Mouse (Mus musculus) heart, postnatal 10 days (tissue): Measurements from ENCODE around the gene Clint1. TPM values are rescaled to one million over a fixed set of nuclear protein-coding genes. Genes with fewer than 3 reads are reported as not detected.
A peak's percentile ranks its signal among the peaks of the same experiment; 100 is the strongest.

ENCODE experiments used
- DNase-seq, 2 experiments: peaks; one replicate each; pipeline ENCODE4 v3.0.0; 2021
- intact Hi-C: fragments of 180-260 bp; cut with DNase I; formaldehyde crosslinking; loops from one replicate; pipeline ENCODE4 v1.15.1; 2025
- total RNA-seq, 2 experiments: library from RNA; stranded (reverse); gene quantifications; 2 replicates each; pipeline ENCODE4 v1.2.3; 2021

The Clint1 gene
- total RNA-seq, 2 experiments from 2014 or later, result 44.6 to 45.7 TPM

DNA sequence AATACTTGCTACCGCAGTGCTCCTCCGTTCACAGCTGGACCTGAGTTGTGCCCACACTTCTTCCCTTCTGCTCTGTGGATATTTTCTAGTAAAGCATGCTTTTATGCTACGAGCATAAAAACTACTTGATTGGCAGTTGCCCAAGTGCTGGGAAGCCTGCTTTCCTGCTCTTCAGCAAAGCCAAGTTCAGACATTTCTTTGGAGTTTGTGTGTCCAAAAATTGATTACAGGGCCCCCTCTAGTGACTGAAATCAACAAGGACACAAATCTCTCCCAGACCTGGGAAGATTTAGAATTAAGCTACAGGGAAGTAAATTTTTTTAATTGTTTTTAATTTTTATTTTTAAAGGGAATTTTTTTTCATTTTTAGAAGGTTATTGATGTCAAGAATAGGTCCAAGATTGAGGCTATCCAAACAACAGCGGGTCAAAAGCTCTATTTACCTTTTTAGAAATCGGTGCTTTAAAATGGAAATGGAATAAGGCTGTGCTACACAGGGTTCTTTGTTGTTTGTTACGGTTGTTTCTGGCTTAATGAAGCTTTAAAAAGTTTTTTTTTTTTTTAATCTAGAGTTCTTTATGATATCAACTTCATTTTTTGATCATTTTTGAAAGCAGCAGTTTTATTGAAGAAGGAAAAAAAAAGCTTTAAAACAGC is 29.3 kb downstream of the Clint1 start:
- peak; percentile 75 to 79 for DNase-seq
- intact Hi-C loops, result loop anchor here (2.0 to 5.0 kb wide), 4 partner anchors 28 to 1269 kb away; partner anchors contain the start of gene Clint1

DNA sequence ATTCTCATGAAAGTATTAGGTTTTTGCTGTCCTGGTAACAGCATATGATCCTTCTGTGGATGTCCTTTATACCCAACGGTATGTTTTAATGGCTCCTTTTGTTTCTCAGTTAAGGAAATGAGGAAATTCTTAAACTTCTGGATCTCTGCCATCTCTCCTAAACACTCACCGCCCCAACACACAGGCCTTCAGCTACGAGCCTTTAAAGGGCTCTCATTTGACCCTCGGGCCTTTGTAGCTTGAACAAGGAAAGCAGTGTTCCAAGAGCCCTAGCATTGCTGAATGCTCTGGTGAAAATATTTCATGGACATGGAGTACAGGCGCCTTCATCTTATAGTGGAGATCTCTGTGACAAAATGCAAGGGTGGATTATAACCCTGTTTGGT is 29.8 kb downstream of the Clint1 start:
- no peak for DNase-seq
- intact Hi-C loops, result loop anchor here (1.0 to 5.0 kb wide), 6 partner anchors 29 to 1295 kb away; partner anchors contain the start of gene Clint1

DNA sequence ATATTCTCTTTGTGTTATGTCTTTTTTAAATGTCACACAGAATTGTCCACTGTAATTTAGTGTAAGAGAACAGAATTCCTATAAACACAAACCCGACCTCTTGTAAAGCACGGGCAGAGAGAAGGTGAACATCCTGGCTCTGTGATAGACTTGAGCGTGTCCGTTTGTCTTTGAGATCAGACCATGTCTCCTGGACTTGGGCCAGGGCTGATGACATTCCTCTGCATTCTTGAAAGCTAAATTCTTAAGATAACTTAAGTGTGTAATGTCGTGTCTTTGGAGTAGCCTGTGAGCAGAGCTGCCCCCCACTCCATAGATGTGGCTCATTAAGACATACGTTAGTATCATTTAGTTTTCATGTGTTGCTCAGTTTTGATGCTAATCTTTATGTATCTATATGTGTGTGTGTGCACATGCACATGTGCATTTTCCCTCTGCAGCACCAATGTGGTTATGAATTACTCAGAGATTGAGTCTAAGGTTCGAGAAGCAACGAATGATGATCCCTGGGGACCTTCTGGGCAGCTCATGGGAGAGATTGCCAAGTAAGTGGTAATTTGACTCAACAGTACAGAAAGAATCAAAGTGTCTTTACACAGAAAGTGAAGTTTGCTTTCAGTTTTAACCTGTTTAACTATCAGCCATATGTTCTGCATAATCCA is 31.6 kb downstream of the Clint1 start:
- DNase-seq, result no peak
- intact Hi-C loops, result loop anchor here (2.0 to 5.0 kb wide), 4 partner anchors 336 to 1297 kb away; no protein-coding TSS in a partner anchor

DNA sequence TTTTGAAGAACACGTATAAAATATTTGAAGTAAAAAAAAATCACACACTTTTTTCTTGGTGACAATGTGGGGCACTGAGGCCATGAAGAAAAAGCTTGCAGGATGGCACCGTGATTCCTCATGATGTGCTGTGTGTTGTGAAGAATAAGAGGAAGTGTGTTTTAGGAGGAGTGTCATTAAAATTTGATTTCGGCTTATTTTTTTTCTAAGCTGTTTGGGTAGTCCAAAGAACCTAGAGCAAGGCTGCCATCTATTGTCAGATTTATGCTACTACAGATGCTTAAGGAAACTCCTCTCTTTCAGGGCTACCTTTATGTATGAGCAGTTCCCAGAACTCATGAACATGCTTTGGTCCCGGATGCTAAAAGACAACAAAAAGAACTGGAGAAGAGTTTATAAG is 32.2 kb downstream of the Clint1 start:
- peak; percentile 46 to 63 for DNase-seq
- intact Hi-C loops, result loop anchor here (5.0 kb wide), 3 partner anchors 337 to 1272 kb away; no protein-coding TSS in a partner anchor

DNA sequence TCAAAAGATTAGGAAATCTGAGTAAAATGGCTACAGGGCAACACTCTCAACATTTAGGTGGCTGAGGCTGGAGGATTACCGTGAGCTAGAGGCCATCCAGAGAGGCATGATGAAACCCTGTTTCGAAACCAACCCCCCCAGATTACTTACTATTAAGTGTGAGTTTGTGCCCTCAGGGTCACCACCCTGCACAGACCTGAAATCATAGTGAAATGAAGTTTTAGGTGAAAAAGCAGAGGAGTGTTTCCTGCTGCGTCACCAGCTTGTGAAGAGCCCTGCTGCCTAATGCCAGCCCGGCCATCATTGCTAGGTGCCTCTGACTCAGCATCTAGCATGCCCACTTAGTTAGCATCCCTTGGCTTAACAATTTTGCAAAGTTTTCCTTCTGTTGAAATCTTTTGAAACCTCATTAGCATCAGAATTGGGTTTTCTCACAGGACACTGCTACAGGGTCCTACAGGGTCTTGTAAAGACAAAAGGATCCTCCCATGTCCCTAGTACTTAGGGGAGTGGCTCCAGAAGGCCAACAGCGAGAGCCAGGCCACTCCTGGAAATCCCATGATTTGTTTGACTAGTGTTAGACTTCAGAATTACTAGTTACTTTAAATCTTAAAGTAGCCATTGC is 33.9 kb downstream of the Clint1 start:
- intact Hi-C loops, result no loop called here
- DNase-seq, result no peak

DNA sequence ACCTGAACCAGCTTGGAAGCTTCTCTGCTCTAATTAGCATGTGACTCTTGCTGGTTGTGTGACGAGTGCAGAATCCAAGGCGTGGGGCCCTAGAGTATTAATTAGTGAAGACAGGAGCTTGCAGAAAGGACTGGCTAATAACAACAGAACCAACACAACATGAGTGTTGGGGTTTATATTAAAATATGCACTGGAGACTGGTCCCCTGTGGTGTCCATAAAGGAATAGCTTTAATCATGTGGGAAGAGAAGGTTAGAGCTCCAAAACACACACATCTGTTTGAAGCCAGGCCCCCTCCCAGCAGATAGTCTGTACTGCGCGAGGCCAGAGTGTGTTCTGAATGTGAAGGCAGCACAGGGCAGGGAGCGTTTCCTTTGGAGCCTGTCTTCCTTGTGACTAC is 34.7 kb downstream of the Clint1 start:
- intact Hi-C loops, result no loop called here
- DNase-seq, result no peak

DNA sequence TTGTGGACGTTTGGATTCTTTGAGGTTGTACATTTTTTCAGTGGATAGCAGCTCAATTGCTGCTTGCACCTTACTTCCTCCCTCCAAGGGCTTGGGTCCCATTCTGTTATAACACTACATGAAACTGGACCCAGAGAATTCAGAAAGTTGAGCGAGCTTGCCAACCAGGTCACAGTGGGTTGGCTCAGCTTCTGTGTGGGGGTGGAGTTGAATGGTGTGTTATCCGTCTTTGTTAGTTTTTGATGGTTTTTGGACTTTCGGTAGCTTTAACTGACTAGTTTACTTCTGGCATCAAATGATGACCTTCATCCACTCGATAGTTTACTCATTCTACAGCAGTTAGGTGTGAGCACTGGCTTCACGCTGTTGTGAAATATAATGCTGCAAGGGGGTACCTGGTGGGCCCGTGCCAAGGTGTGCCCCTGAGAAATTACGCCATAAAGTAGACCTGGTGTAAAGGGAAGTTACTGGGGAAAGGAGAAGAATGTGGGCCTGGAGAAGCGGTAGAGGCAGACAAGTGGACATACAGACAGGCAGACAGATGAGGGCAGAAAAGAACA is 36.7 kb downstream of the Clint1 start:
- no peak for DNase-seq
- intact Hi-C loops, result no loop called here

DNA sequence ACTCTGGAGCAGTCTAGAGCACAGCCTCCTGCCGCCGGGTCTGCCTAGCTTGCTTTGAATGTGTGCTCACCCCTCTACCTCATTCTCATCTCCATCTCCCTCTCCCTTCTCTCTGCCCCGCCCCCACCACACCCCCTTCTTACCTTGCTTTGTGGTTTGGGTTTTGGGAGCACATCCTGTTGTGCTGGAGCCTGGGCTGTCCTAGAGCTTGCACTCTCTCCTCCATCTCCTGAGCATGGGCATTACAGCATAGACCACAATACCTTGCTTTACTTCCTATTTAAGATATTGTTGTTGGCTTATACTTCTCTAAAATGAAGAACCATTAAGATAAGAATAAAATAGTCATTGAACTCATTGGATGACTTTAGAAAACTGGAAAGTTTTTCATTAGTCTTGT is 38.1 kb downstream of the Clint1 start:
- no peak for DNase-seq
- intact Hi-C loops, result no loop called here

DNA sequence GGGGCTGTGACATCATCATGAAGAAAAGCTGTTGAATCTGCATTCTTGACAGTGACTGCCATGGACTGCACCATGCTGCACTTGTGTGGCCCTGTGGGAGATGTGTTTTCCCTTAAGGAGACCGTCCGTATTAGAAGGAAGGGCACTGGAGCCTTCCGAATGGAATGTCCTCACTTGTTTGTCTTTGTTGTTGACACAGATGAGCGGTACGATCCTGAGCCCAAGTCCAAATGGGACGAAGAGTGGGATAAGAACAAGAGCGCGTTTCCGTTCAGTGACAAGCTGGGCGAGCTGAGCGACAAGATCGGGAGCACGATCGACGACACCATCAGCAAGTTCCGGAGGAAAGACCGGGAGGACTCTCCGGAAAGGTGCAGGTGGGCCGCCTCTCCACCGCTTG is 38.6 kb downstream of the Clint1 start:
- intact Hi-C loops, result no loop called here
- DNase-seq, result no peak

DNA sequence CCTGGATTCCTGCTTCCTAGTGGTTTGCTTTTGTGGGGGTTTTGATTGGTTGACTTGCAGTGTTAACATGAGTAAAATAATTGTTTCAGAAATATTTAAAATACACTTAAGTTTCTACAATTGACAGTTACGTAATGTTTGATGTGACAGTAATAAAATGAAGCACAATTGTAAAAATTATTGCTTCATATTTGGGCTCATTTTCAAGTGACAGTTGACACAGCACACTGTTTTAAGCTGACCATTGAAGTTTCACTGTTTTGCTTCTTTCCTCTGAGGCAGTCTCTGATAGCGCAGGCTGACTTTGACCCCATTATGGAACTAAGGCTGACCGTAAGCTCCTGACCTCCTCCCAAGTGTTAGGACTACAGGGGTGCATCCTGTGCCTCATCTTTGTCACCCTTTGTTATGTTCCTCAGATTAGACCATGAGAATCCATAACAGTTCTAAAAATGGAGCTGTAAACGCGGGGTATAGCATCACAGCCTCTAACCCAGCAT is 41.1 kb downstream of the Clint1 start:
- intact Hi-C loops, result no loop called here
- DNase-seq, result no peak

DNA sequence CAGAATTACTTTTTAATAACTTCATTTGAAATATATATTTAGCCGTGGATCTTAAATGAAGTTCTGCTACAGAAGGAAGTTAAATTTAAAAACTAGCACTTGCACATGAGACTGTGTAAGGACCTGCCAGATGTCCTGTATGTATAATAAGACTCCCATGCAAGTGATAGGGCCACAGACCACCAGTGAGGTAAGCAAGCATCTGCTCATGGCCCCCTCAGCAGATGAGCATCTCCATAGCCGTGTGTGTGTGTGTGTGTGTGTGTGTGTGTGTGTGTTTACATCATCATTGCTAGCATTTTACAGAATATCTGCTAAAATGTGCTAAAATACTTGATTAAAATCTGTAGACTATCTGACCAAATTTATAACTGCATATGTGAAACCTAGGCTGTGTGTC is 45.5 kb downstream of the Clint1 start:
- DNase-seq, result no peak
- intact Hi-C loops, result no loop called here

DNA sequence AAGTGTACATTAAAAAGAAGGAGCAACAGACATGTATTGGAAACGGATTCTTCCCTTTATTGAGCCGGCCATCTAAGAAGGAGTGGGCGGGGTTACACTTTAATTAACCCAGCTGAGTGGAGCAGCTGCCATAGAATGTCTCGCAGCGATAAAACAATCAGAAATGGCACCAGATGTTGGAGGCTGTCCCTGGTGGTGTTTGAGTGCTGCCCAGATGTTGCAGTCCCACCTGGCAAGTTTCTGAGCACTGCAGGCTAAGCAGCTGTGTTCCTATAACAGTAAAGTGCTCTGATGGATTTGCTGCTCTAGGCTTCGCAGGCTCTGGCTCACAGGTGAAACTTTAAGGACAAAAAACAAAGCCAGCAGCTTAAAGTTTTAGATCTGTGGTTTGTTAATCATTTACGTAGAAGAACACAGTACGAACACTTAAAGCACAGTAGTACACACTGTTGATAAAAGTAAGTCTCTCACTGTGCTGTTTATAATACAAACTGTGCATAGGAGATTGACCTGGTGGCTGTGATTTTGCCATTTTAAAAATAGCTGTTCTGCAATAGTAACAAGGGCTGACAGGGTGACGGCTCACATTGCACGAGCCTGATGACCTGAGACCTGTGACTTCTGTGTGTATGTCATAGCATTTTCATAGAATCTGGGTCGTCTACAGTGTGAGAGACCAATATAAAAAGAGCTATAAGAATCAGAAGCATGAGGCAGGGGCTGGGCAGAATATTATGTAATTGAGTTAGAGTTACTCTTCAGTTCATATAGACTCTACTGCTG is 48.6 kb downstream of the Clint1 start:
- DNase-seq, result peak in 1 of 2 experiments; percentile 37
- intact Hi-C loops, result no loop called here

DNA sequence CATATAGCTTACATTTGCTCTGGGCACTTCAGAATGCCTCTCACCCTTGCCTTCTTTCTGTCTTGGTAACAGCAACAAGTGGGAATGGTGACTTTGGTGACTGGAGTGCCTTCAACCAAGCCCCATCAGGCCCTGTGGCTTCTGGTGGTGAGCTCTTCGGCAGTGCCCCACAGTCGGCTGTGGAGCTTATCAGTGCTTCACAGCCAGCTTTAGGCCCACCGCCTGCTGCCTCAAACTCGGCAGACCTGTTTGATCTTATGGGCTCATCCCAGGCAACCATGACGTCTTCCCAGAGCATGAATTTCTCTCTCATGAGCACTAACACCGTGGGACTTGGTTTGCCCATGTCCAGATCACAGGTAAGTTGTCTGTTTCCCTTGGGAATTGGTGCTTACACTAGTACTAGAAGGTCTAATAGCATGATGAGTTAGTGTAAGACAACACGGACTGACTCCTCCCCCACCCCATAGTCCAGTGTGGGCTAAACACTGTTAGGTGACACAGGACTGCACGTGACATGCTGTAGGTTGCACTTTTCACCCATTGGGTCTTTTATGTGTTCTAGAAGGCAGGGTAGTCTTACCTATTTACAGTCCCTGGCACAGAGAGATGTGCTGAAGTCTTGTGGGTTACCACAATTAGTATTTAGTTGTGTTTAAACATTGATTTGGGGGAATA is 54.4 kb downstream of the Clint1 start:
- intact Hi-C loops, result no loop called here
- DNase-seq, result no peak

DNA sequence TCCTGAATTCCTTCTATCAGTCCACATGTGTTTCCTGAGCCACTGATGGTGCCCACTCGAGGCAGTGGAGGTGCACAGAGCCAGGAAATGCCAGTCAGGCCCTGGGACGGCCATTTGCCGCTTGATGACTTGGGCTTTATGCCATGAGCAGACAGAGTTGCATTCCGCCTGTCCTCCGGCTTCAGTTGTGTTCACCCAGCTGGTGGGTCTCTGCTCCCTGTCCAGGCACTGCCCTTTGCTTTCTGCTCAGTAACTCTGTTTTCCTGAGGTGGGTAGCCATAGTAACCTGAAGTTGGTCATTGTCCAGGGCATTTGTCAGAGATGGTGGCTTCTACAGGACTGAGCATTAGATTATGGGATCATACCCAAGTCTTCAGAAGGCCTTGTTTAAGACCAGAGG is 55.5 kb downstream of the Clint1 start:
- intact Hi-C loops, result no loop called here

DNA sequence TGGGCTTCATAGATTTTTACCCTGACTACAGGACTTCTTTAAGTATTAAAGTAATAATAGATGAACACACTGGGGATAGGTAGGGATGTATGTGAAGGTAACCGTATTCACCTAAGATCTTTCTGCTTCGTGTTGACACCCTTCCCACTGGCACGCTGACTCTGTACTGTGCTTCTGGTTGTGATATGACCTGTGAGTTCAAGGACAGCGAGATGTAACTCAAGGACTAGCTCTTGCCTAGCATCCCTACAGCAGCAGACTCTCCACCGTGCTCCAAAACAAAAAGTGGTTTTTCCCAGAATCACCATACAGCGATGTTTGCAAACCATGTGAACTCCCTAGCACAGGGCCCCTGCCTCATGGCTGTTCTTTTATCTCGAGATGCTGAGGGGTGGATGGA is 56.2 kb downstream of the Clint1 start:
- intact Hi-C loops, result no loop called here
- no peak for DNase-seq

More for the DNA sequence above, 55.5 kb downstream of the Clint1 start:
- DNase-seq, result no peak

DNA sequence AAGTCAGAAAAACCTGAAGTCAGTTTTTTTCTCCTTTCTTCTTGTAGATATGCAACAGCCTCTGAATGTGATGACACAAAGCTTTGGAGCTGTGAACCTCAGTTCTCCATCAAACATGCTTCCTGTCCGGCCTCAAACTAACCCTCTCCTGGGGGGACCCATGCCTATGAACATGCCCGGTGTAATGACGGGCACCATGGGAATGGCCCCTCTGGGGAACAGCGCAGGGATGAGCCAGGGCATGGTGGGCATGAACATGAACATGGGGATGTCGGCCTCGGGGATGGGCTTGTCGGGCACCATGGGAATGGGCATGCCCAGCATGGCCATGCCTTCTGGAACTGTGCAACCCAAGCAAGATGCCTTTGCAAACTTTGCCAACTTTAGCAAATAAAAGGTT is 57.0 kb downstream of the Clint1 start:
- DNase-seq, result no peak
- intact Hi-C loops, result no loop called here

DNA sequence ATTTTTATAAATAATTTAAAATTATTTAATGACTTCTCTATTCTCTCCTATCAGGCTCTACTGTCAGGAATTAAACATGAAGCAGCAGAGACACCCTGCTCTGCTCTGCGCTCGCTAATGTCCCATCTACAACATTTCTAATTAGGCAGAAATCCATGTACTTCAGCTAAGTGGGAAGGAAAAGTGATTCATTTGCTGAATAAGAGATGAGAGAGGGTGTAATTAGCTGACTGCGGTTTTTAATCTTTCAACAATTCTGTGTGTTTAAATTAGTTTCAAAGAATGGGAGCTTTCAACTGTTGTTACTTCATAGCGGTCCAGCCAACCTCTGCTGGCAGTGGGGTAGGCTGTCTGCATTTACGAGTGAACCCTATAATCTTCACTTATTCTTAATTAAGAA is 58.9 kb downstream of the Clint1 start:
- intact Hi-C loops, result no loop called here

DNA sequence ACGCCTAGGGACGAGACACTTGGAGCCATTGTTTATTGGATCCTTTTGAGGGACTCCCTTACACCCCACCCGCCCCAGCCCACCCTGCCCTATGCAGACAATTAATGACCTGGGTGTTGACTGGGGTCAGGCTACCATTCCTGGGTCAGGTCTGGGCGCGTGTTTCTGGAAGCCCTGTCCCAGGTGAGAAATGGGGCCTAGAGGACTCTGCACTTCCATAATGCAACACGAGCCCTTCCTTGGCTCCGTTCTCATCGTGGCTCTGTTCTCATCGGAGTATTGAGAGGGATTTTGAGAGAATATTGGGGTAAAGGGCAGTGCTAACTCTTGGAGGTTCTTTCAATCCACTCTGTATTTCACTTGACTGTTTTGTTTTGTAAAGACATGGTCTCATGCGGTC is 64.3 kb downstream of the Clint1 start:
- intact Hi-C loops, result no loop called here
- no peak for DNase-seq

More for the DNA sequence above, 58.9 kb downstream of the Clint1 start:
- DNase-seq, result no peak

DNA sequence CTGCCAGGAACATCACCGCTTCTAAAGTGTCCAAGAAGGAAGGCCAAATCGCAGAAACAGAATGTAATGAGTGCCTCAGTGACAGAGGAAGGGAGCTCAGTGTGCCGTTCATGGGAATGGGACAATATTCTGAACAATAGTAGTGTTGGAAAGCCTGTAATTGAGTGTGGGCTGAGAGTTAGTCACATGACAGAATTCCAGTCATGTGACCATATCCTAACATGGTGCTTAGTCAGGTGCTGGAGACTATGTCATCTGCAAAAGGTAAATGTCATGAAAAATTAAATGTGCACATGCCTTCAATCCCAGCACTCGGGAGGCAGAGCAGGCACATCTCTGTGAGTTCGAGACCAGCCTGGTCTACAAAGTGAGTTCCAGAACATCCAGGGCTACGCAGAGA is 66.2 kb downstream of the Clint1 start:
- no peak for DNase-seq
- intact Hi-C loops, result no loop called here

DNA sequence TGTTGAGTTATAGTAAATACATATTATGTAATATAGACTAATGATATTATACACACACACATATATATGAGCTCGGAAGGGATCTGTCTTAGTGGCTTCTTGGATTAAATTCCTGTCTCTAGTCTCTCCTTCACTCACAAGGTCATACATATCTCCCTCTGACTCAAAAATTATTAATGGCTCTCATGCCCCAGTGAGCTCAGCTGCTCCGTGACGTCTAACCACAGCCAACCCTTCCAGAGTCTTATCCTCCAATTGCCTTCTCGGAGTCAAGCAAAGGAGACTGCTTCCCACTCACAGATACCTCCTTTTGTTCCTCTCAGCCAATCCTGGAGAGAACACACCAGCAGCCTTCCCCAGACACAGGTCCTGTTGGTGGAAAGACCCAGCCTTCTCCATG is 67.0 kb downstream of the Clint1 start:
- intact Hi-C loops, result no loop called here
- no peak for DNase-seq
